Mouse (Mus musculus): ENCODE results near the gene Rec114. TPM values are rescaled to one million over a fixed set of nuclear protein-coding genes. Genes with fewer than 3 reads are reported as not detected.

Rec114 gene
- total RNA-seq (2021): not detected
- long read RNA-seq, experiment 1, partial matches to known transcripts: 0 of 3 reads
- long read RNA-seq, experiment 1, other reads (novel, unspliced or antisense): 3 of 3 reads
- long read RNA-seq, experiment 2, partial matches to known transcripts: 1 of 2 reads
- long read RNA-seq, experiment 2, other reads (novel, unspliced or antisense): 1 of 2 reads

- intact Hi-C loops (cut with DNase I): no loop called here
- no peak for DNase-seq
Measured at GRCm38 (mm10) chr9:58743702-58744248, at the start of gene Rec114. TSS of gene Rec114 (minus strand) at chr9:58743964.

- no peak for DNase-seq
- intact Hi-C loops (cut with DNase I): no loop called here
Measured at GRCm38 (mm10) chr9:58789476-58789875, 45.7 kb upstream of the Rec114 start.

GRCm38 (mm10) chr9:58775363-58775762 is 31.6 kb upstream of the Rec114 start:
- intact Hi-C loops (cut with DNase I): no loop called here
- DNase-seq: no peak

- no peak for DNase-seq
- intact Hi-C loops (cut with DNase I): no loop called here
Measured at GRCm38 (mm10) chr9:58774761-58775160, 31.0 kb upstream of the Rec114 start.

- intact Hi-C loops (cut with DNase I): no loop called here
- DNase-seq: no peak
Measured at GRCm38 (mm10) chr9:58769943-58770342, 26.2 kb upstream of the Rec114 start.

- DNase-seq: no peak
- intact Hi-C loops (cut with DNase I): no loop called here
Measured at GRCm38 (mm10) chr9:58766959-58767955, 23.5 kb upstream of the Rec114 start.

- DNase-seq: no peak
- intact Hi-C loops (cut with DNase I): no loop called here
Measured at GRCm38 (mm10) chr9:58764354-58764753, 20.6 kb upstream of the Rec114 start.

GRCm38 (mm10) chr9:58763114-58763513 is 19.4 kb upstream of the Rec114 start:
- intact Hi-C loops (cut with DNase I): no loop called here
- DNase-seq: no peak

- intact Hi-C loops (cut with DNase I): no loop called here
- no peak for DNase-seq
Measured at GRCm38 (mm10) chr9:58762086-58762485, 18.3 kb upstream of the Rec114 start.

- intact Hi-C loops (cut with DNase I): no loop called here
Measured at GRCm38 (mm10) chr9:58758754-58759153, 15.0 kb upstream of the Rec114 start.

GRCm38 (mm10) chr9:58756371-58757132 is 12.8 kb upstream of the Rec114 start:
- intact Hi-C loops (cut with DNase I): no loop called here
- DNase-seq: no peak

More at GRCm38 (mm10) chr9:58758754-58759153, 15.0 kb upstream of the Rec114 start:
- DNase-seq: no peak

- no peak for DNase-seq
- intact Hi-C loops (cut with DNase I): no loop called here
Measured at GRCm38 (mm10) chr9:58753606-58754005, 9.8 kb upstream of the Rec114 start.

GRCm38 (mm10) chr9:58748142-58748541 is 4.4 kb upstream of the Rec114 start:
- no peak for DNase-seq
- intact Hi-C loops (cut with DNase I): no loop called here

- no peak for DNase-seq
- intact Hi-C loops (cut with DNase I): no loop called here
Measured at GRCm38 (mm10) chr9:58747328-58747755, 3.6 kb upstream of the Rec114 start.

GRCm38 (mm10) chr9:58742692-58743091 is 1.1 kb downstream of the Rec114 start:
- intact Hi-C loops (cut with DNase I): no loop called here

GRCm38 (mm10) chr9:58741369-58741768 is 2.4 kb downstream of the Rec114 start:
- intact Hi-C loops (cut with DNase I): no loop called here
- DNase-seq: no peak

More at GRCm38 (mm10) chr9:58742692-58743091, 1.1 kb downstream of the Rec114 start:
- no peak for DNase-seq

- intact Hi-C loops (cut with DNase I): no loop called here
Measured at GRCm38 (mm10) chr9:58739791-58740190, 4.0 kb downstream of the Rec114 start.

GRCm38 (mm10) chr9:58723165-58723564 is 20.6 kb downstream of the Rec114 start:
- DNase-seq: no peak
- intact Hi-C loops (cut with DNase I): no loop called here

More at GRCm38 (mm10) chr9:58739791-58740190, 4.0 kb downstream of the Rec114 start:
- no peak for DNase-seq

GRCm38 (mm10) chr9:58722151-58722550 is 21.6 kb downstream of the Rec114 start:
- DNase-seq: no peak
- intact Hi-C loops (cut with DNase I): no loop called here

- no peak for DNase-seq
- intact Hi-C loops (cut with DNase I): no loop called here
Measured at GRCm38 (mm10) chr9:58721021-58721420, 22.7 kb downstream of the Rec114 start.
